In the genomic region with DNA sequence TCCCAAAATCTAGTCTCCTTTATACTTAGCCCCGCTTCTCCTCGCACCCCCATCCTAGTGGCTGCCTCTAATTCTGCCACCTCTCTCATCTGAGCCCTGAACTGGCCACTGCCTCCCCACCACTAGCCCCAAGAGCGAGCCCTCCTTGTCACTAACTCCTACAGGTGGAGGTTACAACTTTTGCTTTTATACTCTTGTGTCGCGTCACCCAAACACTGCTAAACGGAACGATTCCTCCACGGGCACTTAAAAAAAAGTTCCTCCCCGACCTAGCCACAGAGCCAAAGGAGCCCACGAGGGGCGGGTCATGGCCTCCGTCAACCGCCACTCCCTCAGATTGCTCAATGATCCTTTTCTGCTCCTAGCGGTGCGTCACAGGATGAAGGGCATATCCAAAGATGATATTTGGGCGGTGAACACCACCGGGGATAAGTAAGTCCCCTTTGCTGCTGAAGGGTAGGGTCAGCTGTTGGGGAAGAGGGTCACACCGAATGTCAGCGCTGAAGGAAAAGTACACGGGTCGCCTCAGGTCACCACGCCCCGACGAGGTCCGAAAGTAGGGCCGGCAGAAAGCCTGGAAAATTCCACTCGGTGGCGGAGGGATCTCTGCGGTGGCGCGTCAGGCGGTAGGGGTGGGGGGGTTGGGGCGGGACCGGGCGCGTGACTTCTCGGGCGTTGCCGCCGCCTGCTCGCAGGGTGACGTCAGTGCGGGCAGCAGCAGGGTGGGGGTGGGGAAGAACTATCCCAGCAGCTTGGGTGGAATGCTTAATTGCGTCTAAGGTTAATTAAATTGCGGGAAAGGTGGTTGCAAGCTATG, we compare ENCODE assay signal across 8 mouse cellular contexts. TPM values are rescaled to one million over a fixed set of nuclear protein-coding genes. Genes with fewer than 3 reads are reported as not detected.
DNase-seq lines count a peak whose midpoint lies in the region; ATAC-seq and TF ChIP-seq lines count a peak whose summit lies in the region.

No protein-coding gene starts in this region.

- peak overlapping the region; percentile 42 for H3K9ac ChIP-seq in heart, embryonic 15.5 days
- peak overlapping the region; percentile 87 for H3K9ac ChIP-seq in liver, embryonic 14.5 days (replicated peaks)
- peak overlapping the region; percentile 61 for H3K9ac ChIP-seq in neural tube, embryonic 11.5 days (ENCODE audit: low read length)
- peak overlapping the region; percentile 90 for H3K9ac ChIP-seq in stomach, postnatal 0 days (ENCODE audit: low read length)

- H3K4me1 ChIP-seq in bone marrow macrophage, adult 2 months (ENCODE audit: control insufficient read depth, insufficient read depth, low read length): peaks cover 15% of the 10 kb centered on the region
- H3K4me1 ChIP-seq in erythroblast, embryonic 14.5 days (ENCODE audit: control insufficient read depth): peaks cover 99% of the 10 kb centered on the region
- H3K4me1 ChIP-seq in heart, embryonic 15.5 days (replicated peaks): peaks cover 91% of the 10 kb centered on the region
- peaks cover 79 to 88% of the 10 kb centered on the region in 2 experiments for H3K4me1 ChIP-seq in liver, embryonic 14.5 days (replicated peaks; ENCODE audit: control insufficient read depth in 2 of 2, insufficient read depth in 2 of 2, low read length in 1 of 2)
- peaks cover 58% of the 10 kb centered on the region for H3K4me1 ChIP-seq in neural tube, embryonic 11.5 days (ENCODE audit: control insufficient read depth, insufficient read depth, low read length)
- peaks cover 21% of the 10 kb centered on the region for H3K4me1 ChIP-seq in stomach, postnatal 0 days (replicated peaks; ENCODE audit: control insufficient read depth, insufficient read depth)

- TF ChIP-seq CTCF in C2C12 (IDR thresholded peaks at IDR 0.05; ENCODE audit: control insufficient read depth, insufficient read depth, insufficient read length): no peak
- no peak for TF ChIP-seq CTCF in bone marrow macrophage, adult 2 months (IDR thresholded peaks at IDR 0.05; ENCODE audit: low read depth, low read length)
- TF ChIP-seq CTCF in liver, embryonic 14.5 days (IDR thresholded peaks at IDR 0.05; ENCODE audit: low read depth): peak; percentile 57
- peak; percentile 47 for TF ChIP-seq CTCF in stomach, postnatal 0 days (IDR thresholded peaks at IDR 0.05; ENCODE audit: low read depth)

- peak overlapping the region; percentile 58 for H3K4me2 ChIP-seq in heart, embryonic 15.5 days
- H3K4me2 ChIP-seq in liver, embryonic 14.5 days (ENCODE audit: low read depth): peak overlapping the region; percentile 85
- H3K4me2 ChIP-seq in neural tube, embryonic 11.5 days (ENCODE audit: low read depth): peak overlapping the region; percentile 58
- peak overlapping the region; percentile 79 for H3K4me2 ChIP-seq in stomach, postnatal 0 days (replicated peaks; ENCODE audit: low read depth)

- H3K79me3 ChIP-seq in C2C12 (ENCODE audit: low read depth): peaks cover 59% of the 10 kb centered on the region

- 4% methylated on average over 45 of the region's 45 CpGs for WGBS in heart, embryonic 15.5 days
- WGBS in liver, embryonic 14.5 days (ENCODE audit: insufficient replicate concordance): 1% methylated on average over 45 of the region's 45 CpGs
- WGBS in neural tube, embryonic 11.5 days: 7% methylated on average over 45 of the region's 45 CpGs
- 2% methylated on average over 45 of the region's 45 CpGs for WGBS in stomach, postnatal 0 days

- peak overlapping the region; percentile 87 for H3ac ChIP-seq in C2C12 (ENCODE audit: control insufficient read depth, insufficient read length, low read depth)

- peaks cover 80% of the 10 kb centered on the region for H3K79me2 ChIP-seq in C2C12 (ENCODE audit: control insufficient read depth, insufficient read depth)

- TF ChIP-seq EP300 in liver, embryonic 14.5 days (IDR thresholded peaks at IDR 0.05; ENCODE audit: low read depth): peak; percentile 23; the same call in 1 of the 2 replicates
- TF ChIP-seq EP300 in stomach, postnatal 0 days (optimal IDR thresholded peaks at IDR 0.05): peak; percentile 90

- peak; percentile 98 for DNase-seq in kidney, postnatal 25 days
- DNase-seq in liver, embryonic 14.5 days (ENCODE audit: low read depth in 3 of 3, low spot score in 3 of 3): peak; percentile 90 to 94 (median 90)
- DNase-seq in neural tube, embryonic 11.5 days (ENCODE audit: low spot score): peak; percentile 92
- DNase-seq in stomach, postnatal 0 days (ENCODE audit: low spot score): peak; percentile 97

- peak overlapping the region; percentile 100 for H3K4me3 ChIP-seq in C2C12 (ENCODE audit: insufficient read depth, poor library complexity, severe bottlenecking)
- peak overlapping the region; percentile 78 for H3K4me3 ChIP-seq in bone marrow macrophage, adult 2 months (ENCODE audit: insufficient read depth, low read length)
- peak overlapping the region; percentile 67 for H3K4me3 ChIP-seq in erythroblast, embryonic 14.5 days (replicated peaks)
- peak overlapping the region; percentile 38 for H3K4me3 ChIP-seq in heart, embryonic 15.5 days
- peak overlapping the region; percentile 58 to 82 for H3K4me3 ChIP-seq in liver, embryonic 14.5 days (ENCODE audit: insufficient read depth in 1 of 2, low read depth in 2 of 2, low read length in 2 of 2)
- H3K4me3 ChIP-seq in neural tube, embryonic 11.5 days (ENCODE audit: low read depth, low read length): peak overlapping the region; percentile 24
- H3K4me3 ChIP-seq in stomach, postnatal 0 days (ENCODE audit: low read depth, low read length): peak overlapping the region; percentile 54

- H3K36me3 ChIP-seq in C2C12 (ENCODE audit: control insufficient read depth, insufficient read depth): peaks cover 28% of the 10 kb centered on the region
- H3K36me3 ChIP-seq in erythroblast, embryonic 14.5 days (ENCODE audit: control insufficient read depth): peaks cover 20% of the 10 kb centered on the region
- no peaks in the 10 kb centered on the region for H3K36me3 ChIP-seq in heart, embryonic 15.5 days
- no peaks in the 10 kb centered on the region for H3K36me3 ChIP-seq in liver, embryonic 14.5 days (replicated peaks; ENCODE audit: control insufficient read depth, insufficient read depth, low read depth)
- no peaks in the 10 kb centered on the region for H3K36me3 ChIP-seq in neural tube, embryonic 11.5 days (ENCODE audit: control insufficient read depth, insufficient read depth, low read length)
- no peaks in the 10 kb centered on the region for H3K36me3 ChIP-seq in stomach, postnatal 0 days (ENCODE audit: control insufficient read depth, insufficient read depth, low read length)

- H3K27me3 ChIP-seq in C2C12 (ENCODE audit: control insufficient read depth, insufficient read depth, insufficient read length): no peaks in the 10 kb centered on the region
- no peaks in the 10 kb centered on the region for H3K27me3 ChIP-seq in erythroblast, embryonic 14.5 days (ENCODE audit: control insufficient read depth)
- no peaks in the 10 kb centered on the region for H3K27me3 ChIP-seq in heart, embryonic 15.5 days
- H3K27me3 ChIP-seq in liver, embryonic 14.5 days (ENCODE audit: control insufficient read depth, insufficient read depth, low read length): no peaks in the 10 kb centered on the region
- H3K27me3 ChIP-seq in neural tube, embryonic 11.5 days (ENCODE audit: control insufficient read depth, insufficient read depth, low read length): no peaks in the 10 kb centered on the region
- H3K27me3 ChIP-seq in stomach, postnatal 0 days (ENCODE audit: control insufficient read depth, insufficient read depth, low read length): no peaks in the 10 kb centered on the region

- H3K9me3 ChIP-seq in erythroblast, embryonic 14.5 days (ENCODE audit: control insufficient read depth, low read length): no peaks in the 10 kb centered on the region
- H3K9me3 ChIP-seq in heart, embryonic 15.5 days (replicated peaks): no peaks in the 10 kb centered on the region
- H3K9me3 ChIP-seq in liver, embryonic 14.5 days (ENCODE audit: control insufficient read depth, low read length): no peaks in the 10 kb centered on the region
- no peaks in the 10 kb centered on the region for H3K9me3 ChIP-seq in neural tube, embryonic 11.5 days (ENCODE audit: control insufficient read depth, low read length)
- H3K9me3 ChIP-seq in stomach, postnatal 0 days (ENCODE audit: control insufficient read depth, low read length): no peaks in the 10 kb centered on the region

- peak; percentile 97 for TF ChIP-seq POLR2A in bone marrow macrophage, adult 2 months (IDR thresholded peaks at IDR 0.05; ENCODE audit: borderline replicate concordance, low read depth, low read length)

- peak; percentile 51 for ATAC-seq in heart, embryonic 15.5 days (replicated peaks; ENCODE audit: insufficient number of reproducible peaks, insufficient read depth, low FRiP score, low read depth)
- peak; percentile 55 for ATAC-seq in liver, embryonic 14.5 days (ENCODE audit: insufficient read depth)
- peak; percentile 62 for ATAC-seq in neural tube, embryonic 11.5 days (ENCODE audit: insufficient read depth, low FRiP score, low TSS enrichment)
- peak; percentile 39 for ATAC-seq in stomach, postnatal 0 days (ENCODE audit: low FRiP score, low TSS enrichment)

- H3K27ac ChIP-seq in bone marrow macrophage, adult 2 months (ENCODE audit: insufficient read depth, low read depth, low read length): peak overlapping the region; percentile 100
- peak overlapping the region; percentile 98 for H3K27ac ChIP-seq in heart, embryonic 15.5 days
- peak overlapping the region; percentile 99 for H3K27ac ChIP-seq in liver, embryonic 14.5 days
- H3K27ac ChIP-seq in neural tube, embryonic 11.5 days (ENCODE audit: low read depth, low read length): peak overlapping the region; percentile 93
- H3K27ac ChIP-seq in stomach, postnatal 0 days (replicated peaks): peak overlapping the region; percentile 100

RNA-seq across cellular contexts. Expression of a gene that starts 29.5 kb away (rescaled TPM):
- polyA plus RNA-seq in C2C12 (2012; fragmentation: generic; extraction: Trizol): 44.1 TPM
- 24.6 and 25.2 TPM in 2 replicates for polyA plus RNA-seq in bone marrow macrophage, adult 2 months (2012; ENCODE audit: insufficient read depth, insufficient read length, missing spikeins)
- 0.74 and 0.75 TPM in 2 replicates for polyA plus RNA-seq in erythroblast, embryonic 14.5 days (2012)
- polyA plus RNA-seq in heart, embryonic 15.5 days (2015; fragmentation: Nextera tagmentation; extraction: Ambion mirVana): 25.1 and 35.1 TPM in 2 replicates
- 5.9 and 6.7 TPM in 2 replicates for polyA plus RNA-seq in liver, embryonic 14.5 days (2012; rRNA removed)
- 6.6 and 8.4 TPM in 2 replicates for polyA plus RNA-seq in liver, embryonic 14.5 days (2014; fragmentation: Nextera tagmentation; extraction: Ambion mirVana)
- 19.9 and 20.7 TPM in 2 replicates for polyA plus RNA-seq in neural tube, embryonic 11.5 days (2014; fragmentation: Nextera tagmentation; extraction: Ambion mirVana)
- polyA plus RNA-seq in stomach, postnatal 0 days (2015; fragmentation: Nextera tagmentation; extraction: Ambion mirVana): 13.8 and 18.8 TPM in 2 replicates

RNA-seq across cellular contexts. Expression of a gene that starts 32.1 kb away (rescaled TPM):
- polyA plus RNA-seq in C2C12 (2012; fragmentation: generic; extraction: Trizol): 5.5 TPM
- 74.2 and 78.0 TPM in 2 replicates for polyA plus RNA-seq in bone marrow macrophage, adult 2 months (2012; ENCODE audit: insufficient read depth, insufficient read length, missing spikeins)
- polyA plus RNA-seq in erythroblast, embryonic 14.5 days (2012): 0.07 TPM in 1 of 2 replicates, not detected in the other
- polyA plus RNA-seq in heart, embryonic 15.5 days (2015; fragmentation: Nextera tagmentation; extraction: Ambion mirVana): 3.2 and 4.2 TPM in 2 replicates
- 5.3 and 5.8 TPM in 2 replicates for polyA plus RNA-seq in liver, embryonic 14.5 days (2012; rRNA removed)
- polyA plus RNA-seq in liver, embryonic 14.5 days (2014; fragmentation: Nextera tagmentation; extraction: Ambion mirVana): 3.2 and 4.6 TPM in 2 replicates
- polyA plus RNA-seq in neural tube, embryonic 11.5 days (2014; fragmentation: Nextera tagmentation; extraction: Ambion mirVana): 0.74 and 1.7 TPM in 2 replicates
- 2.9 and 3.2 TPM in 2 replicates for polyA plus RNA-seq in stomach, postnatal 0 days (2015; fragmentation: Nextera tagmentation; extraction: Ambion mirVana)

RNA-seq across cellular contexts. Expression of a gene that starts 48.4 kb away (rescaled TPM):
- 1.0 TPM for polyA plus RNA-seq in C2C12 (2012; fragmentation: generic; extraction: Trizol)
- 0.61 and 0.70 TPM in 2 replicates for polyA plus RNA-seq in bone marrow macrophage, adult 2 months (2012; ENCODE audit: insufficient read depth, insufficient read length, missing spikeins)
- 0.12 and 0.28 TPM in 2 replicates for polyA plus RNA-seq in erythroblast, embryonic 14.5 days (2012)
- 1.2 and 2.0 TPM in 2 replicates for polyA plus RNA-seq in heart, embryonic 15.5 days (2015; fragmentation: Nextera tagmentation; extraction: Ambion mirVana)
- 2.2 and 2.4 TPM in 2 replicates for polyA plus RNA-seq in liver, embryonic 14.5 days (2012; rRNA removed)
- polyA plus RNA-seq in liver, embryonic 14.5 days (2014; fragmentation: Nextera tagmentation; extraction: Ambion mirVana): 1.1 TPM in 2 replicates
- polyA plus RNA-seq in neural tube, embryonic 11.5 days (2014; fragmentation: Nextera tagmentation; extraction: Ambion mirVana): 5.7 and 6.6 TPM in 2 replicates
- 0.77 and 1.0 TPM in 2 replicates for polyA plus RNA-seq in stomach, postnatal 0 days (2015; fragmentation: Nextera tagmentation; extraction: Ambion mirVana)

Comparison
In these comparisons a context has a peak if more than half of its experiments do, and no peak if none do; other contexts are left out.
1. Peak in every context shown above with its lines: DNase-seq, ATAC-seq, H3K4me3 ChIP-seq and H3K27ac ChIP-seq.
2. H3K4me3 ChIP-seq: peak in every context shown above with its lines; median percentile 100 in C2C12; 78 in bone marrow macrophage, adult 2 months; 70 in liver, embryonic 14.5 days; 67 in erythroblast, embryonic 14.5 days; 54 in stomach, postnatal 0 days; 38 in heart, embryonic 15.5 days; 24 in neural tube, embryonic 11.5 days.
3. CTCF ChIP-seq: peak in liver, embryonic 14.5 days (single experiment) and stomach, postnatal 0 days (single experiment); none in C2C12 (single experiment) and bone marrow macrophage, adult 2 months (single experiment).
4. RNA of a gene that starts 32.1 kb away (polyA plus RNA-seq): 74.2 to 78.0 TPM in bone marrow macrophage, adult 2 months; 5.5 TPM in C2C12 (single experiment), 3.2 to 5.8 TPM in liver, embryonic 14.5 days, 2.9 to 3.2 TPM in stomach, postnatal 0 days, 3.2 to 4.2 TPM in heart, embryonic 15.5 days, 0.74 to 1.7 TPM in neural tube, embryonic 11.5 days and 0.07 TPM in erythroblast, embryonic 14.5 days; every median in the first group is over 10 times any median in the second.